Mouse (Mus musculus): ENCODE measurements around the gene Ksr2. TPM values are rescaled to one million over a fixed set of nuclear protein-coding genes. Genes with fewer than 3 reads are reported as not detected.

The Ksr2 gene
- total and polyA plus RNA-seq, 3 experiments = 0.36 to 1.3 (median 1.2) TPM

DNA sequence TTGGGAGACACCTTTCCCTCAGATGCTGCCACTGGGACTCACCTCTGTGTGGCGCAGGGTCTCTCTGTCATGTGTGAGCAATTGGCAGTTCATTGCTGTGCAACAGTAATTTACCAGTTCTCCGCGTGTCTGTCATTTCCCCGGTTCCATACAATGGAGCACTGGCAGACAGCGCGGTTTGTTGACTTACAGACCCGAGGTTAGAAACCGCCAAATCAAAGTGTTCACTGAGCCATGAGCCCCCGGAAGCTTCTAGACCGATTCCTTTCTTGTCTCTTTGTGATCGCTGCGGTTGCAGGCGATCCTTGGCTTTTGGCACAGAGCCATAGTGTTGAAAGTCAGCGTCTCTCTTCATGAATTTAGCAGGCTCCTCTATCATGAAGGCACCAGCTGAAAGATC, 158.6 kb downstream of the Ksr2 start:
- dilution Hi-C loops (cut with MboI; ENCODE audit: extremely low pct_ligation_motif_present, extremely low pct_unique_long_range_greater_than_20kb, low sequenced_read_pairs) = no loop called here
- Histone ChIP-seq H3K4me3 (replicated peaks in 1 of 3; ENCODE audit: low read depth in 2 of 3, low read length in 2 of 3, poor library complexity in 1 of 3) (no peak overlapping the region), H3K4me1 (ENCODE audit: control insufficient read depth in 1 of 2, insufficient read depth in 2 of 2) (no peaks in the 10 kb centered on the region), H3K9ac (ENCODE audit: insufficient read depth, low read depth) (no peak overlapping the region), H3K4me2 (ENCODE audit: insufficient read depth, low read depth, poor library complexity, severe bottlenecking) (no peak overlapping the region), H3K36me3 (replicated peaks in 1 of 2; ENCODE audit: control insufficient read depth in 1 of 2, insufficient read depth in 1 of 2, low read length in 1 of 2) (peaks cover 0 to 2% of the 10 kb centered on the region in 2 experiments), H3K27me3 (replicated peaks) (no peaks in the 10 kb centered on the region), H3K27ac (ENCODE audit: insufficient read depth, low read depth) (no peak overlapping the region), H3K79me2 (replicated peaks; ENCODE audit: control insufficient read depth, extremely low read depth, insufficient read depth, poor library complexity, severe bottlenecking) (no peaks in the 10 kb centered on the region), H3K9me3 (replicated peaks; ENCODE audit: low read length) (no peaks in the 10 kb centered on the region)
- TF ChIP-seq CHD2 (IDR thresholded peaks at IDR 0.05; ENCODE audit: low read length) (no peak), MAZ (IDR thresholded peaks at IDR 0.05; ENCODE audit: low read depth, low read length) (no peak), MXI1 (IDR thresholded peaks at IDR 0.05; ENCODE audit: low read depth, low read length) (no peak), JUN (IDR thresholded peaks at IDR 0.05; ENCODE audit: insufficient read depth, low read depth, low read length) (no peak), EP300 (IDR thresholded peaks at IDR 0.05; ENCODE audit: low read length) (no peak), TBP (conservative IDR thresholded peaks at IDR 0.05; ENCODE audit: low read depth, low read length) (no peak), PAX5 (IDR thresholded peaks at IDR 0.05; ENCODE audit: low read length) (no peak), ETS1 (conservative IDR thresholded peaks at IDR 0.05; ENCODE audit: low read depth, low read length) (no peak), ZKSCAN1 (IDR thresholded peaks at IDR 0.05; ENCODE audit: borderline replicate concordance, low read depth, low read length) (no peak), ZC3H11A (IDR thresholded peaks at IDR 0.05; ENCODE audit: low read depth, low read length) (no peak), CTCF (conservative IDR thresholded peaks at IDR 0.05 in 1 of 2, IDR thresholded peaks at IDR 0.05 in 1 of 2; ENCODE audit: low read depth in 2 of 2, low read length in 2 of 2) (no peak), RCOR1 (conservative IDR thresholded peaks at IDR 0.05; ENCODE audit: low read depth, low read length) (no peak)
- in situ Hi-C loops (cut with MboI; ENCODE audit: low pct_ligation_motif_present, low pct_unique_long_range_greater_than_20kb, low sequenced_read_pairs) = no loop called here
- no peak for DNase-seq (ENCODE audit: extremely low read depth)

GRCm38 (mm10) chr5:117574894-117575293, 161.1 kb downstream of the Ksr2 start:
- H3K4me3 ChIP-seq (replicated peaks in 1 of 3; ENCODE audit: low read depth in 2 of 3, low read length in 2 of 3, poor library complexity in 1 of 3) = no peak overlapping the region
- H3K9ac ChIP-seq (ENCODE audit: insufficient read depth, low read depth) = no peak overlapping the region
- no peak overlapping the region for H3K4me2 ChIP-seq (ENCODE audit: insufficient read depth, low read depth, poor library complexity, severe bottlenecking)
- H3K27ac ChIP-seq (ENCODE audit: insufficient read depth, low read depth) = no peak overlapping the region
- no peaks in the 10 kb centered on the region for H3K9me3 ChIP-seq (replicated peaks; ENCODE audit: low read length)
- H3K79me2 ChIP-seq (replicated peaks; ENCODE audit: control insufficient read depth, extremely low read depth, insufficient read depth, poor library complexity, severe bottlenecking) = no peaks in the 10 kb centered on the region
- H3K27me3 ChIP-seq (replicated peaks) = no peaks in the 10 kb centered on the region
- no peaks in the 10 kb centered on the region for H3K36me3 ChIP-seq (replicated peaks in 1 of 2; ENCODE audit: control insufficient read depth in 1 of 2, insufficient read depth in 1 of 2, low read length in 1 of 2)
- H3K4me1 ChIP-seq (ENCODE audit: control insufficient read depth in 1 of 2, insufficient read depth in 2 of 2) = no peaks in the 10 kb centered on the region
- DNase-seq (ENCODE audit: extremely low read depth) = no peak
- dilution Hi-C loops (cut with MboI; ENCODE audit: extremely low pct_ligation_motif_present, extremely low pct_unique_long_range_greater_than_20kb, low sequenced_read_pairs) (no loop called here), in situ Hi-C loops (cut with MboI; ENCODE audit: low pct_ligation_motif_present, low pct_unique_long_range_greater_than_20kb, low sequenced_read_pairs) (no loop called here)
- TF ChIP-seq ZMIZ1 (IDR thresholded peaks at IDR 0.05; ENCODE audit: low read depth, low read length) (no peak), MAFK (IDR thresholded peaks at IDR 0.05; ENCODE audit: insufficient replicate concordance, low read length) (no peak), E2F4 (IDR thresholded peaks at IDR 0.05; ENCODE audit: insufficient replicate concordance, low read depth, low read length) (no peak), JUND (conservative IDR thresholded peaks at IDR 0.05; ENCODE audit: low read depth, low read length) (no peak), PAX5 (IDR thresholded peaks at IDR 0.05; ENCODE audit: low read length) (no peak), NRF1 (IDR thresholded peaks at IDR 0.05; ENCODE audit: low read depth, low read length) (no peak), MAZ (IDR thresholded peaks at IDR 0.05; ENCODE audit: low read depth, low read length) (no peak), ZNF384 (IDR thresholded peaks at IDR 0.05; ENCODE audit: low read depth, low read length) (no peak), MAX (IDR thresholded peaks at IDR 0.05; ENCODE audit: low read length) (no peak), MXI1 (IDR thresholded peaks at IDR 0.05; ENCODE audit: low read depth, low read length) (no peak), MYC (IDR thresholded peaks at IDR 0.05; ENCODE audit: low read depth, low read length) (no peak), MEF2A (IDR thresholded peaks at IDR 0.05; ENCODE audit: borderline replicate concordance, low read depth, low read length) (no peak), CTCF (conservative IDR thresholded peaks at IDR 0.05 in 1 of 2, IDR thresholded peaks at IDR 0.05 in 1 of 2; ENCODE audit: low read depth in 2 of 2, low read length in 2 of 2) (no peak), ZC3H11A (IDR thresholded peaks at IDR 0.05; ENCODE audit: low read depth, low read length) (no peak)
